Mouse (Mus musculus): ENCODE measurements around the gene Fmn2. TPM values are rescaled to one million over a fixed set of nuclear protein-coding genes. Genes with fewer than 3 reads are reported as not detected.

The Fmn2 gene
- polyA plus RNA-seq, 1 experiment from 2014 or later: 8.0 TPM

DNA sequence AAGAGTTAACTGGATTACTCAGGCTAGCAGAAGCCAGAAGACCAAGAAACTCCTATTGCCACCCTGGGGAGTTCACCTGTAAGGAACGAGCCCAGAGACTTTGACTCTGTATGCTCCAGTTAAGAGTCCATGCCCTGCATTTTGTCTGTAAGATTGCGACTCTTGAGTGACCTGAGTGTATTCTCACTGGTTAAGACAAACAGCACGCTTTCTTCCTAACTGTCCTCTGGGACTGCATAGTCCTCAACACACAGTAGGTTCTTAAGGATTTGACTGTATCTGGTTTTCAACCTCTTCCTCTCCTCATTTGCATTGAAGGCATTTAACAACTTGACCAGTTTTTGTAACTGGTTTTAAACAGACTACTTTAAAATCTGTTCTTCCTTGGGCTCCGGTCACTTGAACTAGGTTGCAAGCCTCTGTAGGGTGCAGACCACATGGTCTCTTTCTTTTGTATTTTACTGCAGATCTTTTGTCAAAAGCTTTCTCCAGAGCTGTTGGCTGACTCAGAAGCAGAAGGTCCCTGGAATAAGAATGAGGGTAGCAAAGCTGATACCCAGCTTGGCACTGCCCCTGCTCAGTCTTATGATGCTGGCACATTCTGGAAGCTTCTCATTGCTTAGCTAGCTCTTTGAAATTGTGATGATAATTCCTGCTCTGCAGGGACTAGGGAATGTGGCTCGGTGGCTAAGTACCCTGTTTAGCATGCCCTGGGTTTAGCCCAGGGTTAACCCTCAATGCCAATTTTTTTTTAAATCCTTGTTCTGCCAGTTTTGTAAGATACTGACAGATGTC lies 20.5 kb downstream of the Fmn2 start:
- DNase-seq (ENCODE audit: low spot score): no peak
- H3K27me3 ChIP-seq (ENCODE audit: insufficient read depth, poor library complexity, severe bottlenecking): no peaks in the 10 kb centered on the region
- H3K27ac ChIP-seq: no peak overlapping the region
- no peak overlapping the region for H3K4me3 ChIP-seq
- no peaks in the 10 kb centered on the region for H3K9me3 ChIP-seq
- H3K4me1 ChIP-seq (replicated peaks): peaks cover 11% of the 10 kb centered on the region; the same call in 1 of the 2 replicates
- peaks cover 11% of the 10 kb centered on the region; the same call in 1 of the 2 replicates for H3K36me3 ChIP-seq
- 65% methylated on average over 5 of the region's 5 CpGs for WGBS

DNA sequence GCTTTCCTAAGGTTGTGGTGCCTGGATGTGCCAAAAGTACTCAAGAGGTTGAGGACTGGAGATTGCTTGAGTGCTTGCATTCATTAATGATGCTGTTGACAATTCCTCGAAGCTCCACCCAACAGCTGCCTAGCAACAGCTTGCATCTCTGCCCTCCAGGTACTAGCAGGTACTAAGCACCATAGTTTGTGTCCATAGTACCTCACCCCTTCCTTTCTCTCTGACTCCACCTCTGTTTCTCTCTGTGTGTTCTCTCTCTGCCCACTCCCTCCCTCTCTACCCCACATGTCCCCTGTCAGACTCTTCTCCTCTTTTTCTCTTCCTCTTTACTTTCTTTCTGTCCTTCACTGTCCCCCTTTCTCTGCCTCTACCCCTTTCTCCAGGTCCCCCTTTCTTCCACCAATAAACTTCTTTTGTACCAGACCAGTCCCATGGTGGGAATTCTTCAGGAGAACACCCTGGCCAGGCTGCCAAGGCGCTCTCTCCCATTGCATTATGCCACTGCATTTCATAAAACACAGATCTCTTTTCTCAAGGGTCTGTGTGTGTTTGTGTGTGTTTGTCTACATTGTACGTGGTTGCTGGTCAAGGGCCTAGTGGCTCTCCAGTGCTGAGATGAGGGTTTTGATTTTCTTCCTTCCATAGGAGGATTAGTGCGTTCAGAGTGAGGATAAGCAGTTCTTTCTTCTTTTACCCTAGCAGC lies 21.3 kb downstream of the Fmn2 start:
- 74% methylated on average over 4 of the region's 4 CpGs for WGBS

DNA sequence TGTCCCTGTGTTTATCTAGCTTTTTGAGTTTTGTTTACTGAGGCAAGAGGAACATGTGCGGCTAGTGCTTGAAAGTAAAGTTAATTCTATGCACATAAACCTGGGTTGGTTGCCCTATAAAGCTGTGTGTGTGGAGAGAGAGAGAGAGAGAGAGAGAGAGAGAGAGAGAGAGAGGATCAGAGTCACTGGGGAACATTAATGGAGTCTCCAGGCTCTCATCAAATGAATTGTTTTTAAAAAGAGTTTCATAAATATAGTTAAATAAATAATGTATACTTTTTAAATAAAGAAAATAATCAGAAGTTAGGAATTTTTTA lies 21.8 kb downstream of the Fmn2 start:
- no peak for DNase-seq (ENCODE audit: low spot score)
- no peaks in the 10 kb centered on the region for H3K9me3 ChIP-seq
- WGBS: 59% methylated on average over 1 of the region's 1 CpGs
- H3K4me1 ChIP-seq (replicated peaks): peaks cover 11% of the 10 kb centered on the region; the same call in 1 of the 2 replicates
- no peak overlapping the region for H3K4me3 ChIP-seq
- H3K27me3 ChIP-seq (ENCODE audit: insufficient read depth, poor library complexity, severe bottlenecking): no peaks in the 10 kb centered on the region
- peaks cover 11% of the 10 kb centered on the region; the same call in 1 of the 2 replicates for H3K36me3 ChIP-seq
- H3K27ac ChIP-seq: no peak overlapping the region

More for the DNA sequence above, 21.3 kb downstream of the Fmn2 start:
- Histone ChIP-seq H3K27me3 (ENCODE audit: insufficient read depth, poor library complexity, severe bottlenecking) (no peaks in the 10 kb centered on the region), H3K4me1 (replicated peaks) (peaks cover 11% of the 10 kb centered on the region; the same call in 1 of the 2 replicates), H3K4me3 (no peak overlapping the region), H3K36me3 (peaks cover 11% of the 10 kb centered on the region; the same call in 1 of the 2 replicates), H3K9me3 (no peaks in the 10 kb centered on the region), H3K27ac (no peak overlapping the region)
- DNase-seq (ENCODE audit: low spot score): no peak

DNA sequence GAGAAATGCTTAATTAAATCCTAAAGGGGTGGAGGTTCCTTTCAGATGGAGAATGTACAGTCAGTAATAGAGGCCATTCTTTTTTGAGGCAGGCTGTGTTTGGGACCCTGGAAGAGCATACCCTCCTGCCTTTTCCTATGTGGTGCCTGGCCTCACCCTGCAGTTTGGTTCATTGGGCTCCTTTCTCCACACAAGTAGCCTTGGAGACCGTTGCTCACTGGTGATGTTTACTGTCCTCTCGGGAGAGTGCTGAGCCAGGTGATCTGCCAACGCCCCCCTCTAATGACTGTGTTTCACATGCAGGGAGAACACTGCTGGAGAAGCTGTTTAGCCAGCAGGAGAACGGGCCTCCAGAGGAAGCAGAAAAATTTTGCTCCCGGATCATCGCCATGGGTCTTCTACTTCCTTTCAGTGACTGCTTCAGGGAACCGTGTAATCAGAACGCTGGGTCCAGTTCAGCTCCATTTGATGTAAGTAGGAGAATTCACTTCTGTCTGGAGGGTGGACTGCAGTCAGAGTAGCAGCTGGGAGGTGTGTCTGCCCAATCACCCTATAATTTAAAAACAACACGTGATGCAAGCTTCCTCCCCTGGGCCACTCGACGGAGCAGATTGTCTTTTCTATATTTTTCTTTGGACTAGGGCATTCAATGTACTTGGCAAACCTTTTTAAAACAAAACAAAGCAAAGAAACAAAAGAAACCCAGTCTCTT lies 35.3 kb downstream of the Fmn2 start:
- Histone ChIP-seq H3K36me3 (peaks cover 28% of the 10 kb centered on the region), H3K4me1 (replicated peaks) (peaks cover 9% of the 10 kb centered on the region), H3K4me3 (no peak overlapping the region), H3K27ac (no peak overlapping the region), H3K27me3 (ENCODE audit: insufficient read depth, poor library complexity, severe bottlenecking) (no peaks in the 10 kb centered on the region), H3K9me3 (no peaks in the 10 kb centered on the region)
- WGBS: 58% methylated on average over 11 of the region's 11 CpGs
- DNase-seq (ENCODE audit: low spot score): no peak

DNA sequence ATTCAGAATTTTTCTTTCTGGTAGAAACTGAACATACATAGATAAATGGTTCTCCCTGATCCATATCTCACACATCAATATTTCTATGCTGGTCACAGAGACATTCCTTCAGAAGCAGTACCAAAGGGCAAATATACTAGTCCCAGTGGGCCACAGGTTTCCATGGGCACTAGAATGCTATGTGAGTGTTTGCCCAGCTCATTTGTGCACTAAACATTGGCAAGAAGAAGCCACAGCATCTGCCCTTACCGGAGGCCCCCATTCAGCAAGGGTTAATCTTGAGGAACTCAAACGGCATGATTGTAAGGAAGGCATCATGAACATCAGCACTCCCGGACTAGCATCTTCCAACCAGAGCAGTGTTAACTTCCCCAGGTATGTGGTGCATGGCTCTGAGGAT lies 35.9 kb downstream of the Fmn2 start:
- H3K27me3 ChIP-seq (ENCODE audit: insufficient read depth, poor library complexity, severe bottlenecking): no peaks in the 10 kb centered on the region
- H3K36me3 ChIP-seq: peaks cover 28% of the 10 kb centered on the region
- H3K27ac ChIP-seq: no peak overlapping the region
- peaks cover 9% of the 10 kb centered on the region for H3K4me1 ChIP-seq (replicated peaks)
- 75% methylated on average over 3 of the region's 3 CpGs for WGBS
- H3K9me3 ChIP-seq: no peaks in the 10 kb centered on the region
- DNase-seq (ENCODE audit: low spot score): no peak
- H3K4me3 ChIP-seq: no peak overlapping the region

DNA sequence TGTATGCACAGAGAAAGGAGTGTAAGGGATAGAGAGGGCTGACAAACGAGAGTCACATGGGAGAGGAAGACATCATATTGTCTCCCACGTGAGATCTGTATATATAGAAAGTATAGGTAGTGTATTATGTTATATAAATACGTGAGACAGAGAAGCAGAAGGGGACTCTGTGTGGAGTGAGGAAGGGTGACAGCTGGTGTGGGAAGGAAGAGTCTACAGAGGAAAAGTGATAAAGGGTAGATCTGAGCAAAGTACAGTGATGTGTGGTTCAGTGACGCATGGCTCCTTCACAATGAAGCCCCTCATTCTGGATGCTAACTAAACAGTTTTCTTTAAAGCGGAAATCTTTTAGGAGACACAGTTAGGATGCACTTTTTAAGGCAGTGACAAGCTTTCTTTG lies 46.7 kb downstream of the Fmn2 start:
- Histone ChIP-seq H3K4me1 (replicated peaks) (0 out of 2 replicates have a peak, but pooled peaks cover 3% of the 10 kb centered on the region), H3K27ac (no peak overlapping the region), H3K4me3 (no peak overlapping the region), H3K36me3 (peaks cover 17% of the 10 kb centered on the region; the same call in 1 of the 2 replicates), H3K27me3 (ENCODE audit: insufficient read depth, poor library complexity, severe bottlenecking) (no peaks in the 10 kb centered on the region), H3K9me3 (no peaks in the 10 kb centered on the region)
- WGBS: 90% methylated on average over 5 of the region's 5 CpGs
- DNase-seq (ENCODE audit: low spot score): no peak

DNA sequence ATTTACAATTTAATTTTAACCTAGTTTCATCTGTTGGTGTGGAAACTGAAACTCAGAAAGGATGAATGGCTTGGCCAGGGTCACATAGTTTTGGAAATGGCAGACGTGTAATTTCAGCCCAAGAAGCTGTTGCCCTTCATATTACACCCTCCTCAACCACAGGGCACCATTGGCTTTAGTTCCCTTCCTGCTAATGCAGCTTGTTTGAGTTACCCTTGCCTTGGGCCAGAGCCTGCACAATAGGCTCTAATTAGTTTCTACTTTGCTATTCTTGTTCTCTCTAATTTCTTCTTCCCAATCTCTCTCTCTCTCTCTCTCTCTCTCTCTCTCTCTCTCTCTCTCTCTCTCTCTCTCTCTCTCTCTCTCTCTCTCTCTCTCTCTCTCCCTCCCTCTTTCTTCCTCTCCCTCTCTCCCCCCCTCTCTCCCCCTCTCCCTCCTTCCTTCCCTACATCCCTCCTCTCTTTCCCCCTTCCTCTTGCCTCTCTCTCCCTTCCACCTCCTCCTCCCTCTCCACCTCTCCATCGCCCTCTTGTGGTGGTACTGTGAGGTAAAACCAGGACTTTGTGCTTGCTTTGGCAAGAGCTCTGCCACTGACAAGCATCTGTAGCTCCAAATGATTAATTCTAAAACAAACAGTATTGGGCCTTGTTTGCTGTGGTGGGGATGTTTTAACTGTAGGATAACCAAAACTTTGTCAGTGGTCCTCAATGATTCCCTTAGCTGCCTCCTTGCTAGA lies 51.8 kb downstream of the Fmn2 start:
- Histone ChIP-seq H3K27ac (no peak overlapping the region), H3K36me3 (no peaks in the 10 kb centered on the region), H3K27me3 (ENCODE audit: insufficient read depth, poor library complexity, severe bottlenecking) (no peaks in the 10 kb centered on the region), H3K4me1 (replicated peaks) (0 out of 2 replicates have a peak, but pooled peaks cover 3% of the 10 kb centered on the region), H3K4me3 (no peak overlapping the region), H3K9me3 (no peaks in the 10 kb centered on the region)
- peak; percentile 58 for DNase-seq (ENCODE audit: low spot score)
- 27% methylated on average over 2 of the region's 2 CpGs for WGBS

DNA sequence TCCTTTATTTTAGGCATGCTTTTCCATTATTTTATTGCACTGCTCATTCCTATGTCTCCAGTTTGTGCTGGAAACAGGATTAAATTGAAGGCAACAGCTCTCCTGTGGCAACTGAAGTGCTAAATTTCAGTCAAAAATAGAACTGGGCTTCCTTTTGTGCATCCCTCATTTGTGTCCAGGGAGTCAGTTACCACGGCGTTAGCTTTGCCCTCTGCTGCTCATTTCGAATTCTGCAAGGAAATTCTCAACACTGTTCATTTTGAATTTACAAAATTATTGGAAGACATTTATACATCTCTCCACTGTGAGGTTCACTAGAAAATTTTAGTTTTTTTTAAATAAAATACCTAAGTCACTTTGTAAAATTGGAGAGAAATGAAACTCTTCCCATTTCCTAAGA lies 53.8 kb downstream of the Fmn2 start:
- H3K27me3 ChIP-seq (ENCODE audit: insufficient read depth, poor library complexity, severe bottlenecking): no peaks in the 10 kb centered on the region
- no peaks in the 10 kb centered on the region for H3K4me1 ChIP-seq (replicated peaks)

DNA sequence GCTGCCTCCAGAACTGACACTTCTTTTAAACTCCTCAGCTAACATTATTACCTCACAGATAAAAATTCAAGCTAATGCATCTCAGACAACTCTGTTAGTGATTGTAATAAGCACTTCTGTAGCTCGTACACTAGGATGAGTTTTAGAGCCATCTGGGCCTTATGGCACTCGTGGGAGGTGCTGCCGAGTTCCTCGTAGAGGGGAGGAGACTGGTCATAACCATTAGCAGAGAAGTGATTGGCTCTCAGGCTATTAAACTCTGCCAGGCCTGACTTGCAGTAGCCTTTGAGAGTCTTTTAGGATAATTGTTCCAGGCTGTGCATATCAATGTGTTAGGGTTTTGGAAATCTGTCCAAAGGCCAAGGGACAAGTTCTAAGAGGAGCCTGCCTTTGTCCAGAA lies 55.6 kb downstream of the Fmn2 start:
- Histone ChIP-seq H3K27me3 (ENCODE audit: insufficient read depth, poor library complexity, severe bottlenecking) (no peaks in the 10 kb centered on the region), H3K27ac (no peak overlapping the region), H3K4me1 (replicated peaks) (no peaks in the 10 kb centered on the region), H3K4me3 (no peak overlapping the region), H3K36me3 (peaks cover 8% of the 10 kb centered on the region), H3K9me3 (no peaks in the 10 kb centered on the region)
- no peak for DNase-seq (ENCODE audit: low spot score)
- WGBS: 83% methylated on average over 4 of the region's 4 CpGs

More for the DNA sequence above, 53.8 kb downstream of the Fmn2 start:
- Histone ChIP-seq H3K4me3 (no peak overlapping the region), H3K27ac (no peak overlapping the region), H3K9me3 (no peaks in the 10 kb centered on the region), H3K36me3 (no peaks in the 10 kb centered on the region)
- DNase-seq (ENCODE audit: low spot score): no peak
- 76% methylated on average over 3 of the region's 3 CpGs for WGBS

DNA sequence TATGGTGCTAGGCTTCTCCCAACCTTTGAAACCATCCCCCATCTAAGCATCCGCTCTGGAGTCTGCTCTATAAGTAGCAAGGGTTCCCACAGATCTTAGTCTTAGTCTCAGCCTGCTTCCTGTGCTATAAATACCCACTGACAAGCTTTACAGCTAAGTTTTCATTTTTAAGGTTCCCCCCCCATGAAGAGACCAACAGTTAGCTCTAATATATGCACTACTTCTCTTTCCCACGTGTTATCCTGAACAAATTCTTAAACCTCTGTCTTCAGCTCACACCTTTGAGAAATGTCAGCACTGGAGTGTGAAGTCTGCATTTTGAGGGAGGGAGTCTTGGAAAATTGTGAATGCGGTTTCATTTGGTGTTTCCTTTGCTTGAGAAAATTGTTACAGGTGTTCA lies 56.2 kb downstream of the Fmn2 start:
- H3K4me1 ChIP-seq (replicated peaks): no peaks in the 10 kb centered on the region
- no peaks in the 10 kb centered on the region for H3K27me3 ChIP-seq (ENCODE audit: insufficient read depth, poor library complexity, severe bottlenecking)
- no peak overlapping the region for H3K4me3 ChIP-seq
- DNase-seq (ENCODE audit: low spot score): no peak
- H3K27ac ChIP-seq: no peak overlapping the region
- no peaks in the 10 kb centered on the region for H3K9me3 ChIP-seq
- 79% methylated on average over 3 of the region's 3 CpGs for WGBS
- peaks cover 12% of the 10 kb centered on the region for H3K36me3 ChIP-seq

DNA sequence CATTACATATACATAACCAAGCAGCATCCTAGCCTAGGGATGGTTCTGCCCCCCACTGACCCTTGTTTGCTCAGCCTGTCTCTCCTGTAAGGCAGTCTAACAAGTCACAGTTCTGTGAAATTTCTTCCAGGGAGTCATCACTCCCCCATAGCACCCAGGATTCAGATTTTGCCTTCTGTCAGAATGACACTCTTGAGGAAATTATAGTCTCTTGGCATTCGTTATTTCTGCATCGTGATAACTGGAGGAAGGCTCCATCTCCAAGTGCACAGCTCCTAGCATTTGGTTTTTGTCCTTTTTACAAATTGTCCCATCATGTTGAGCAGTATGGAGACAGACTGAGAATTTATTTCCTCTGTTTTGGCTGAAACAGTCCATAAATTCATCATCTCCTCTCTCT lies 56.9 kb downstream of the Fmn2 start:
- no peaks in the 10 kb centered on the region for H3K9me3 ChIP-seq
- H3K27ac ChIP-seq: no peak overlapping the region
- H3K27me3 ChIP-seq (ENCODE audit: insufficient read depth, poor library complexity, severe bottlenecking): no peaks in the 10 kb centered on the region
- H3K36me3 ChIP-seq: peaks cover 12% of the 10 kb centered on the region
- H3K4me1 ChIP-seq (replicated peaks): no peaks in the 10 kb centered on the region
- no peak overlapping the region for H3K4me3 ChIP-seq
- DNase-seq (ENCODE audit: low spot score): no peak
- WGBS: 94% methylated on average over 2 of the region's 2 CpGs

DNA sequence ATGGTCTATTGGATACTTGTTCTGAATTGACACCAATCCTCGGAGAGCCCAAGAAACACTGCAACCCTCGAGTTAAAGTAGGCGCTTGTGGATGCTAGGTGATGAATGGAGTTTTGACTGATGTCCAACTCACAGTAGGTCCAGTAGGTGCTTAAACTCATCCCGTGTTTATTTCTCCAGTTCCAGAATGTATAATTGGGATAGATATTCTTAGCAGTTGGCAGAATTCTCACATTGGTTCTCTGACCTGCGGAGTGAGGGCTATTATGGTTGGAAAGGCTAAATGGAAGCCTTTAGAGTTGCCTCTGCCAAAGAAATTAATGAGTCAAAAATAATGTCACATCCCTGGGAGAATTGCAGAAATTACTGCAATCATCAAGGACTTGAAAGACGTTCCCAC lies 62.9 kb downstream of the Fmn2 start:
- Histone ChIP-seq H3K27ac (no peak overlapping the region), H3K9me3 (no peaks in the 10 kb centered on the region), H3K4me1 (replicated peaks) (no peaks in the 10 kb centered on the region), H3K27me3 (ENCODE audit: insufficient read depth, poor library complexity, severe bottlenecking) (no peaks in the 10 kb centered on the region), H3K4me3 (no peak overlapping the region), H3K36me3 (peaks cover 33% of the 10 kb centered on the region)
- WGBS: 91% methylated on average over 6 of the region's 6 CpGs
- DNase-seq (ENCODE audit: low spot score): no peak

All from hindbrain, embryonic 10.5 days (tissue).